Mouse (Mus musculus): ENCODE results near the gene Thbs4. TPM values are rescaled to one million over a fixed set of nuclear protein-coding genes. Genes with fewer than 3 reads are reported as not detected.
"Not testable (repeated sequence)": the region's sequence is repeated elsewhere in the genome, so short reads cannot be mapped to it uniquely, and the experiment has no call there.

Gene Thbs4
- polyA plus RNA-seq (2016; fragmentation: Nextera tagmentation; extraction: Ambion mirVana): 2.8 and 4.0 TPM in 2 replicates

- Histone ChIP-seq H3K4me2 (replicated peaks) (peak within 1 kb of the TSS; percentile 60), H3K27ac (no peak within 1 kb of the TSS), H3K4me1 (peaks cover 5% of the 10 kb centered on the region), H3K27me3 (peaks cover 22% of the 10 kb centered on the region), H3K4me3 (peak within 1 kb of the TSS; percentile 35), H3K36me3 (no peaks in the 10 kb centered on the region), H3K9ac (peak within 1 kb of the TSS; percentile 56), H3K9me3 (replicated peaks) (no peaks in the 10 kb centered on the region)
- peak; percentile 68 for ATAC-seq (ENCODE audit: low FRiP score)
- WGBS: 5% methylated on average over 45 of the region's 45 CpGs
Observed at GRCm38 (mm10) chr13:92794462-92795214, at the start of gene Thbs4. TSS of gene Thbs4 (minus strand) at chr13:92794818.

- H3K4me2 ChIP-seq (replicated peaks): no peak overlapping the region
- 94% methylated on average over 4 of the region's 4 CpGs for WGBS
- no peak overlapping the region for H3K4me3 ChIP-seq
- H3K27ac ChIP-seq: no peak overlapping the region
- no peak overlapping the region for H3K9ac ChIP-seq
- ATAC-seq (ENCODE audit: low FRiP score): no peak
- no peaks in the 10 kb centered on the region for H3K27me3 ChIP-seq
- H3K36me3 ChIP-seq: no peaks in the 10 kb centered on the region
- no peaks in the 10 kb centered on the region for H3K9me3 ChIP-seq (replicated peaks)
- no peaks in the 10 kb centered on the region for H3K4me1 ChIP-seq
Observed at GRCm38 (mm10) chr13:92833162-92833561, 38.5 kb upstream of the Thbs4 start.

- no peak overlapping the region for H3K27ac ChIP-seq
- H3K9me3 ChIP-seq (replicated peaks): no peaks in the 10 kb centered on the region
- H3K4me3 ChIP-seq: no peak overlapping the region
- H3K9ac ChIP-seq: no peak overlapping the region
- ATAC-seq (ENCODE audit: low FRiP score): no peak
- H3K27me3 ChIP-seq: no peaks in the 10 kb centered on the region
- no peak overlapping the region for H3K4me2 ChIP-seq (replicated peaks)
- WGBS: 68% methylated on average over 10 of the region's 10 CpGs
- no peaks in the 10 kb centered on the region for H3K36me3 ChIP-seq
- no peaks in the 10 kb centered on the region for H3K4me1 ChIP-seq
Observed at GRCm38 (mm10) chr13:92828820-92829219, 34.2 kb upstream of the Thbs4 start.

GRCm38 (mm10) chr13:92817357-92817756, 22.7 kb upstream of the Thbs4 start:
- Histone ChIP-seq H3K4me2 (replicated peaks) (no peak overlapping the region), H3K4me1 (no peaks in the 10 kb centered on the region), H3K27me3 (no peaks in the 10 kb centered on the region), H3K9ac (no peak overlapping the region), H3K36me3 (no peaks in the 10 kb centered on the region), H3K9me3 (replicated peaks) (no peaks in the 10 kb centered on the region), H3K27ac (no peak overlapping the region), H3K4me3 (no peak overlapping the region)
- no peak for ATAC-seq (ENCODE audit: low FRiP score)
- 89% methylated on average over 3 of the region's 3 CpGs for WGBS

DNA sequence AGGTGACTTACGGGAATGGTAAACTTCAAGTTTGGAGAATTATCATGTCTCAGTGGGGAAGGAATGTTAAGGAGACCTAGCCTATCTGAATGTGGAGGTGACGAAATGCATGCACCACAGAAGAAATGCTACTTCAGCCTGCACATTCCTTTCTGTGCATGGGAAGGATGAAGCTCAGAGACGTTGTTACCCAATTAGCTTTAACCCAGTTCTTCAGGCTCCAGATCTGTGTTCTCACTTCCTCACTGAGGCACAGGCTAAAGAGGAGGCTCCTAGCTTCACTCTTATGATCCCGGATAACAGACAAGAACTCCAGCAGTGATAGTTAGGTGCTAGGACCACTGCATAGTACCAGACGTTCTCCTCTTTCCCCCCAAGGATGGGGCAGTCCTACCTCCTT, 21.7 kb upstream of the Thbs4 start:
- Histone ChIP-seq H3K36me3 (no peaks in the 10 kb centered on the region), H3K4me1 (no peaks in the 10 kb centered on the region), H3K4me2 (replicated peaks) (no peak overlapping the region), H3K9ac (no peak overlapping the region), H3K27ac (no peak overlapping the region), H3K27me3 (no peaks in the 10 kb centered on the region), H3K9me3 (replicated peaks) (no peaks in the 10 kb centered on the region), H3K4me3 (no peak overlapping the region)
- 91% methylated on average over 5 of the region's 5 CpGs for WGBS
- ATAC-seq (ENCODE audit: low FRiP score): no peak

GRCm38 (mm10) chr13:92810592-92810991, 16.0 kb upstream of the Thbs4 start:
- 92% methylated on average over 1 of the region's 1 CpGs for WGBS
- H3K9ac ChIP-seq; H3K4me1 ChIP-seq; H3K4me2 ChIP-seq (replicated peaks); ATAC-seq (ENCODE audit: low FRiP score); H3K36me3 ChIP-seq; H3K9me3 ChIP-seq (replicated peaks); H3K27ac ChIP-seq; H3K4me3 ChIP-seq; H3K27me3 ChIP-seq: not testable (repeated sequence)

DNA sequence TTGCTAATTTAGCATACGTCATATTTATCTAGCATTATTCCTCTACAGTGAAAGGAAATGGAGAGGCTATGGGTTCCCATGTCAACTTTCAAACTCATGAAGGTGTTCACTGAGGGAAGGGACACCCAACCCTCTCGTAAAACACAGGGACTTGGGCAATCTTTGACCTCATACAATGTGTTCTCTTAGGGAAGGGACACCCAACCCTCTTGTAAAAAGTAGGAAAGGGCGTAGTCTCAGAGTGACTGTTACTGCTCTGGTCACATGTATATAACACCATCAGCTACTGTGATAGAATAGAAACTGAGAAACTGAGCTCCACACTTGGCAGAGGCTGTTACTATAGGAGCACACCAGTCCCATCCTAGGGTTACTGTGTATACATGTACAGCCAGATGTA, 13.2 kb upstream of the Thbs4 start:
- Histone ChIP-seq H3K9ac (no peak overlapping the region), H3K27ac (no peak overlapping the region), H3K27me3 (no peaks in the 10 kb centered on the region), H3K4me1 (no peaks in the 10 kb centered on the region), H3K9me3 (replicated peaks) (no peaks in the 10 kb centered on the region), H3K4me3 (no peak overlapping the region), H3K4me2 (replicated peaks) (no peak overlapping the region), H3K36me3 (no peaks in the 10 kb centered on the region)
- no peak for ATAC-seq (ENCODE audit: low FRiP score)
- 91% methylated on average over 3 of the region's 3 CpGs for WGBS

DNA sequence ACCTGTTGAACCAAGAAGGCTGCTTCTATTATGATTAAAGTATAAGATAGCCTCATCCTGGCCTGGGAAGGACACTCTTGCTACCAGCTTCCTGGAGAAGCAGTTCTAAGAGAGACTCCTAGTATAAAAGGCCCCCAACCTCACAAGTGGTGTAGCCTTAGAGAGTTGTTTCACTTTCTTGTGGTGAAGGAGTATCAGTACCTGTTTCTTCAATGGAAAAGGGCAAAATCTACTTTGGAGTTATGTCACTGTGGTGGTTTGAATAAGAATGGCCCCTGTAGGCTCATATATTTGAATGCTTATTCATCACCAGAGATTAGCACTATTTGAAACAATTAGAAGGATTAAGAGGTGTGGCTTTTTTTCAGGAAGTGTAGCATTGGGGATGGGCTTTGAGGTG, 12.2 kb upstream of the Thbs4 start:
- no peak for ATAC-seq (ENCODE audit: low FRiP score)
- no peaks in the 10 kb centered on the region for H3K9me3 ChIP-seq (replicated peaks)
- H3K36me3 ChIP-seq: no peaks in the 10 kb centered on the region
- H3K4me1 ChIP-seq: no peaks in the 10 kb centered on the region
- no peak overlapping the region for H3K4me3 ChIP-seq
- H3K9ac ChIP-seq: no peak overlapping the region
- no peaks in the 10 kb centered on the region for H3K27me3 ChIP-seq
- H3K27ac ChIP-seq: no peak overlapping the region
- no peak overlapping the region for H3K4me2 ChIP-seq (replicated peaks)

DNA sequence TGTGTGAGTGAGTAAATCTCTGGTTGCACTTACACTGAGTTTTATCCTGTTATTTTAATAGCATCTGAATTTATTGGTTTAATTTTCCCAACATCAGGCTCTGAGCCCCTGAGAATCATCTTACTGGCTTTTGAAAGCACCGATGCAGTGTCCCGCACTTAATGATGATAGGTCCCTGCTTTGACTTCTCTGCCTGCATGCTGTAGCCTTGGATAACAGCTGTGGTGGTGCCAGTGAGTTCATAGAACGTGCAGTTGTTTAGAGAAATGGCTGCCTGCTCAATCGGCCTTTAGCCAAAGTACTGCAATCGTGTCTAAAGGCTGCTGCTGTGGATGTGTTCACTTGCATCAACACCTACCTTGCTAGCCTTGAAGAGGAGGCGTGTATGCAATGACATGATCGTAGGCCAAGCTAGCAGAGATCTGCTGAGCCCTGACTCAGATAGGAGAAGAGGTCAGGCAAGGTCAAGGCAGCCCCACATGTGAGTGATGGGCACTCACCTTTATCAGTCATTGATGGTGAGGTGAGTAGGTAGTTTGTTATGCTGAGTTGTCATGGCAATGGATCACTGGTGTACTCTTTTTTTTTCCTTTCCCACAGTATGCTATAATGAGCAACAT, 4.8 kb upstream of the Thbs4 start:
- Histone ChIP-seq H3K9me3 (replicated peaks) (no peaks in the 10 kb centered on the region), H3K4me3 (no peak overlapping the region), H3K27ac (no peak overlapping the region), H3K27me3 (peaks cover 14% of the 10 kb centered on the region), H3K4me2 (replicated peaks) (no peak overlapping the region), H3K36me3 (no peaks in the 10 kb centered on the region), H3K9ac (no peak overlapping the region), H3K4me1 (peaks cover 3% of the 10 kb centered on the region)
- no peak for ATAC-seq (ENCODE audit: low FRiP score)
- 87% methylated on average over 7 of the region's 7 CpGs for WGBS

GRCm38 (mm10) chr13:92798830-92799229, 4.2 kb upstream of the Thbs4 start:
- H3K4me1 ChIP-seq: peaks cover 5% of the 10 kb centered on the region
- 86% methylated on average over 2 of the region's 2 CpGs for WGBS
- ATAC-seq (ENCODE audit: low FRiP score): no peak

GRCm38 (mm10) chr13:92793636-92794035, 982 bp downstream of the Thbs4 start:
- no peaks in the 10 kb centered on the region for H3K9me3 ChIP-seq (replicated peaks)
- peaks cover 22% of the 10 kb centered on the region for H3K27me3 ChIP-seq
- no peaks in the 10 kb centered on the region for H3K36me3 ChIP-seq
- no peak overlapping the region for H3K4me2 ChIP-seq (replicated peaks)
- no peak overlapping the region for H3K9ac ChIP-seq
- WGBS: 66% methylated on average over 8 of the region's 8 CpGs
- ATAC-seq (ENCODE audit: low FRiP score): no peak
- no peak overlapping the region for H3K27ac ChIP-seq
- no peak overlapping the region for H3K4me3 ChIP-seq
- H3K4me1 ChIP-seq: peaks cover 5% of the 10 kb centered on the region

More at GRCm38 (mm10) chr13:92798830-92799229, 4.2 kb upstream of the Thbs4 start:
- H3K9me3 ChIP-seq (replicated peaks): no peaks in the 10 kb centered on the region
- no peak overlapping the region for H3K27ac ChIP-seq
- no peaks in the 10 kb centered on the region for H3K36me3 ChIP-seq
- no peak overlapping the region for H3K4me3 ChIP-seq
- H3K27me3 ChIP-seq: peaks cover 19% of the 10 kb centered on the region
- H3K4me2 ChIP-seq (replicated peaks): no peak overlapping the region
- H3K9ac ChIP-seq: no peak overlapping the region

DNA sequence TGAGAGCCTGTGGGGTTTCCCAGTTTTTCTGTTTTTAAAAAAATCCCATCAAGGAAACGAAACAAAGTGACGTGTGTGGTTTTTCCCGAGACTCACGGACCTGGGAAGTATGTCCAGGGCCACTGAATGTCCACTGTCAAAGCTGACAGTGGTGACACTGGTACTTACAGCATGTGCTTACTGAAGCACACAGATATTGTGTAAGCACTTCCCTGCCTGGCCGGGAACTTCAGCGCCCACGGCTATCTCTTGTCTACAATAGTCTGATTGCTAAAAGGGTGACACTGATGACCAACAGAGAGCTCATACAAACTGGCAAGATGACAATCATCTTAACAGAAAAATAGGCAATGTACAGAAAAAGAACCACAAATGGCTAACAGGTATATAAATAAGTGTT, 3.1 kb downstream of the Thbs4 start:
- H3K9me3 ChIP-seq (replicated peaks): no peaks in the 10 kb centered on the region
- no peak overlapping the region for H3K4me2 ChIP-seq (replicated peaks)
- H3K9ac ChIP-seq: no peak overlapping the region
- WGBS: 87% methylated on average over 7 of the region's 7 CpGs
- H3K36me3 ChIP-seq: no peaks in the 10 kb centered on the region
- H3K4me3 ChIP-seq: no peak overlapping the region
- H3K4me1 ChIP-seq: peaks cover 5% of the 10 kb centered on the region
- H3K27ac ChIP-seq: no peak overlapping the region
- peaks cover 22% of the 10 kb centered on the region for H3K27me3 ChIP-seq
- no peak for ATAC-seq (ENCODE audit: low FRiP score)

DNA sequence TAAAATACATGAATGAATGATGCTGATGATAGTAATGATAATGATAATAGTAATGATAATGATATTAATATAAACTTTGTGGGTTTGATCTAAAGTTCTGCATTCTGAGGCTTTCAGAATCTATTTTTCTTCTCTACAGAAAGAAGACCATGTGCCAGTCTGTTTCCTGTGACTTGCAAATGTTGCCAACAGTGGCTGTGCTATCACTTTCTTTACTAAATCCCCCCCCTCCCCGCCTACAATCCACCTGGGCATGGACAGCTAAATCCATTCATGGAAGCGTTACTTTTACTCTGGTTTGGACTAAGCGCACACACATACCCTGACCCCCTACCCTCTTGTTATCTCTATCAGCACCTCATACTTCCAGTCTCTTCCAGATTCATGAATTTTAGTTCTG, 10.3 kb downstream of the Thbs4 start:
- Histone ChIP-seq H3K27ac (no peak overlapping the region), H3K4me3 (no peak overlapping the region), H3K9ac (no peak overlapping the region), H3K9me3 (replicated peaks) (no peaks in the 10 kb centered on the region), H3K4me2 (replicated peaks) (no peak overlapping the region), H3K27me3 (no peaks in the 10 kb centered on the region), H3K4me1 (no peaks in the 10 kb centered on the region), H3K36me3 (no peaks in the 10 kb centered on the region)
- no peak for ATAC-seq (ENCODE audit: low FRiP score)
- 89% methylated on average over 3 of the region's 3 CpGs for WGBS

Measured in hindbrain, embryonic 12.5 days (tissue).